Mouse (Mus musculus) monocyte, adult 5-6 weeks (primary cell): ENCODE measurements around the gene Fam78a. TPM values are rescaled to one million over a fixed set of nuclear protein-coding genes. Genes with fewer than 3 reads are reported as not detected.

Experiments used
- ATAC-seq: fragments of 153-309, 156-312 bp; replicated peaks from 2 replicates; pipeline ENCODE4 v1.8.0; 2017; ENCODE audit warnings: mild to moderate bottlenecking; ENCODE audit not compliant: low TSS enrichment, insufficient number of reproducible peaks, severe bottlenecking, poor library complexity, low FRiP score
- total RNA-seq: library from RNA; stranded (forward); fragments of 200-1000, 200-491, 200-594 nt; gene quantifications from 3 replicates; pipeline ENCODE4 v1.2.3, GENCODE M21; 2017

The Fam78a gene
- 9.3 to 23.1 TPM (median 14.2 TPM) in 3 replicates for total RNA-seq

DNA sequence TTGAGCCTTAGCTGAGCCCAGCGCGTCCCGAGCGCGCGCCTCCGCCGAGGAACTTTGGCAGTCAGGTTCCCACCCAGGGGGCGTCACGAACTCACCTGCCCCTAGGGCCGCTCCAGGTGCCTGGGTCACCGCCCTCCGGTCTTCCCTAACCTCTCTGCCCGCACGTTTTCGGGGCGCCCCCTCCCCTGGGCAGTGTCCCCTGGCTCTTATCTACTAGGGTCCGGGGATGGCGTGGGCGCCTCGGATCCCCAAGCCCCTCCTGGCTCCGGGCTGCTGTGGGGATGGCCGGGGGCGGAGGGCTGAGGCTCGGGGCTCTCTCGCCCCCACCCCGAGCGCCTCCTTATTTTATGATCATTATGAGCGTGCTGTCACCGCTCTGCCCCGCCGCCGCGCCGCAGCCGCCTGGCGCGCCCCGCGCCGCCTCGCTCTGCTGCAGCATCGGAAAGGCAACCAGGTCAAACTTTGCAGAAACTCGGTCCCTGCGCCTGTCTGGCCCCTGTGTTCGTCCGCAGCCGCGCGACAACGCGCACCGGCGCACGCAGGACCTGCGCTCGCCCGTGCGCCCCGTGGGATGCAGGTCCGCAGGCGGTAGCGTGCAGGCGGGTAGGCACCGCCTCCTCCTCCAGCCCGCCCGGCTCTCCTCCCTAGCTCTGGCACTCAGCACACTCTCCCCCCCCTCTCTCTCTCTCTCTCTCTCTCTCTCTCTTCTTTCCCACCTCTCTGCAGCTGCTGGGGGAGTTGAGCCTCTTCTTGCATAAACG lies at the start of gene Fam78a:
Fam78a (minus strand) TSS at position 747 of the 761 bp plus-strand sequence.
- no peak for ATAC-seq

DNA sequence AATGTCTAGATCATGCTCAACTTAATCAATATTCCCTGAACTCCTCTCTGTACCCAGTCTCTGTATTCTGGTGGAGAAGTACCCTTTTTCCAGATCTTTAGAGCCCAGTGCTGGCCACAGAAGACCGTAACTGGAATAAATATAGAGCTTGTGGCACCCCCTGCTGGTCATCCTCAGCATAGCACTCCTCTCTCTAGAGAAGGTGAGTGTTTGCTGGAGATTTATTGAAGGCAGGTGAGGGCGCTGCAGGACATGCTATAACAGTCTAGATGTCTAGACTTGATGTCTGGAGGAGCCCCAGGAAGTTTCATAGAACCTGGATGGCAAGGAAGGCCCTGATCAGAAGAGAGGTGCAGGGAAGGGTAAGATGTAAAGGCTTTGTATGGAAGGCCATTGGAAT lies 49.4 kb upstream of the Fam78a start:
- ATAC-seq = peak; percentile 36; the same call in 1 of the 2 replicates

DNA sequence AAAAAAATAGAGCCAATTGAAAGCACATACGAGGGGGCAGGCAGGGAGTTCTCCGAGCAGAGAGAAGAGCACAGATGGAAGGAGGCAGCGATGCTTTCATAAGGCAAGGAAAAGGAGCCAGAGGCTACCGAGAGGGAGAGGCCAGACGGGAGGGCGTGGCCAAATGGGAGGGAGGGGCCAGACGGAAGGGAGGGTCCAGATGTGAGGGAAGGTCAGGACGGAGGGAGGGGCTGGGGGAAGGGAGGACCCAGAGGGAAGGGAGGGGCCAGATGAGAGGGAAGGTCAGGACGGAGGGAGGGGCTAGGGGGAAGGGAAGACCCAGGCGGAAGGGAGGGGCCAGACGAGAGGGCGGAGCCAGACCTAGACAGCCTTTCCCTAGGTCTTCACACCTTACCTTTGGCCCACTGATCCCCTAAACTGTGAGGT lies 47.9 kb upstream of the Fam78a start:
- peak; percentile 49 for ATAC-seq

DNA sequence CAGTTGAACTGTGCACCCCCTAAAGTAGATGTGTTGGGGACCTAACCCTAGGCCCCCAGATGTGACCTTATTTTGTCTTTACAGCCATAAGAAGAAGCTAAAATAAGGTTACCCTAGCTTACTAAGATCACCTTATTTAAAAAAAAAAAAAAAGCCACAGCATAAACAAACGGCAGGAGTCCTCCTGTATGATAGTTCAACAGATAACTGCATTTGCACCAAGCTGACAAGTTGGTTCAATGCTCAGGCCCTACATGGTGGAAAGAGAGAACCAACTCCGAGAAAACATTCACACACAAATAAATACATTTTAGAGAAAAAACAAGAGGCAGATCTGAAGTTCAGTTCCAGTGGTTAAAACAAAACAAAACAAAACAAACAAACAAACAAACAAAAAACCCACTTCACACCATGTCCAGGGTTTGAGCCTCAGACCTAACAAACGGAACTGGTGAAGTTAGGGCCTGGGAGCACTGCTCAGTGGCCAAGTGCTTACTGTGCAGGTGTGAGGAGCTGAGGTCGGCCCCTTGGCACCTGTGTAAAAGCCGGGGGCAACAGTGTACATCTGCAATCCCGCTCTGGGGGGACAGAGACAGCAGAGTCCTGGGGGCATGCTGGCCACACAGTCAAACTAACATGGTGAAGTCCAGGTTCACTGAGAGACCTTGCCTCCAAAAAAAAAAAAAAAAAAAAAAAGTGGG lies 47.4 kb upstream of the Fam78a start:
- no peak for ATAC-seq

DNA sequence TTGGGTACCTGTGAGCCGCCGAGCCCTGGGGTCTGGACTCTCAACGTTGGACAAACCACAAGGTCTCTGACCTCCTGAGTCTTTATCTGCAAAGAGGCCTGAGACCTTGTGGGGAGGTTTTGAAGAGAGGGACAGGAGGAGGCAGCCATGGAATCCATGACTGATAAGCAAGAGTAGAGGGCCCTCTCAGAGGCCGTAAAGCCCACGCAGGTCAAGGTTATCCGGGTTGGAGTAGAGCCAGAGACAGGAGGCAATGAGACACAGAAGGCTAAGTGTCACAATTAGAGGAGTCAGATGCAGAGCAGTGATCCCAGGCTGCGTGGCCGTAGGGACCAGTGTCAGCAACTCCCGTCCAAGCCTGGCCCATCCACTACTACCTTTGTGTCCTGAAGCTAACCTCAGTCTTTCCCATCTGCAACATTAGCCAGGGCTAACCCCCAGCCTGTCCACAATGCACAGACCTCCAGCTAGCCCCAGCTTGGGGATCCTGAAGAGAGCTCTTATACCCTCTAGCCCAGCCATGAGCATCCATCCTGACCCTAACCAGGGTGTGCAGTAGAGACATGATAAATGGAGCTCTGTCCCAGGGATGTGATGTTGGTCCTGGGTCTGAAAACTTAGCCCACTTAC lies 46.7 kb upstream of the Fam78a start:
- no peak for ATAC-seq

DNA sequence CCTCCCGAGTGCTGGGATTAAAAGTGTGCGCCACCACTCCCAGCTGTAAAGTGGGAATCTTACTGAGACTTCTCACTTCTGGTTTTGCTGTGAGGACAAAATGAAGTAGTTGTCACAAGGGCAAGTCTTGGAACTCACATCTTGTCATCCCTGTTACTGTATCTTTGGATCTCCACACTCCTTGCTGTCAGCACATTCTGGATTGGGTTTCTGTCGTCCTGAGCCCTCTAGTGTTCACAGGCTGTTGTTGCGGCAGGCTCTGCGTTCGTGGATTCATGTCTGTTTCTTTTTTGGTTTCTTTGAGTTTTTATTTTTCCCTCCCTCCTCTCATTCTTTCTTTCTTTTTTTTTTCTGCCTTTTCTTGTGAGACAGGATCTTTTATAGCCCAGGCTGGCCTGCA lies 45.8 kb upstream of the Fam78a start:
- no peak; the same call in 1 of the 2 replicates for ATAC-seq

DNA sequence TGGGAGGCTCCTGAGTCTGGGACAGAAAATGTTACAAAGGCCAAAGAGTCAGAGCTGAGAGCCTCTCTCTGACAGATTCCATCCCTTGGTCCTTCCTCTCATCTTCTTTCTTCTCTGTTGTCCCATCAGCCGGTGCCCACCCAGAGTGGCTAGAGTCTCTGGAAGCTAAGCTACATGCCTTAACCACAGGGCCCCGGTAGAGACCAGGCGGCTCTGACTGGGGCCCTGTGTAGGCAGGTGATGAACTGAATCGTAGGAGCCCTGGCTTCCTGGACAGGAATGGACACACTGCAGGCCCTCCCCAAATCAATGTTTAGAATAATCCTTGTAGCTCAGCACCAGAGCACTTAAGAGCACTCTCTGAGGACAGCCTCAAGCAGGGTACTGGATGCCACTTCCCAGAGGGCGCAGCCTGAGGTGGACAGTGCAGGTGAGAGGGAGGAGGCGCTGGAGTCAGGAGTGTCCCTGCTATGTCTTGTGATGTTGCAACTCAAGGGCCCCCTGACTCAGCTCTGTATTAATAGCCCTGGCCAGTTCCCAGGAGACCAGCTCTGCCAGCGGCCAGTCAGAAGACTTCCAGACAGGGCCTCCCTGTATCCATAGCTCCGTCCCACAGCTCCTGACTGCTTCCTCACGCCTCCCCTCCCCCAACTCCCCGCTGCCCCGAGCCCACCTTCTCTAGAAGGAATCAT lies 44.9 kb upstream of the Fam78a start:
- ATAC-seq = no peak

DNA sequence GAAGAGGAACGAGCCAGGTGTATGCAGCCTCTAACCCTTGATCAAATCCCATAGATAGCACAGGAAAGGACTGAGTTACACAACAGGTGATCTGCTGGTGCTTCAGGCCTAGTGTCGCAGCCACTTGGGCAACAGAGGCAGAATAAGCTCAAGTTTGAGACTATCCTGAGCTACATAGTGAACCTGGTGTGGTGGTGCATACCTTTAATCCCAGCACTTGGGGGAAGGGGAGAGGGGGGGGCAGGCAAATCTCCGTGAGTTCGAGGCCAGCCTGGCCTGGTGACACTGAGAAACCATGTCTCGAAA lies 43.8 kb upstream of the Fam78a start:
- ATAC-seq = no peak

DNA sequence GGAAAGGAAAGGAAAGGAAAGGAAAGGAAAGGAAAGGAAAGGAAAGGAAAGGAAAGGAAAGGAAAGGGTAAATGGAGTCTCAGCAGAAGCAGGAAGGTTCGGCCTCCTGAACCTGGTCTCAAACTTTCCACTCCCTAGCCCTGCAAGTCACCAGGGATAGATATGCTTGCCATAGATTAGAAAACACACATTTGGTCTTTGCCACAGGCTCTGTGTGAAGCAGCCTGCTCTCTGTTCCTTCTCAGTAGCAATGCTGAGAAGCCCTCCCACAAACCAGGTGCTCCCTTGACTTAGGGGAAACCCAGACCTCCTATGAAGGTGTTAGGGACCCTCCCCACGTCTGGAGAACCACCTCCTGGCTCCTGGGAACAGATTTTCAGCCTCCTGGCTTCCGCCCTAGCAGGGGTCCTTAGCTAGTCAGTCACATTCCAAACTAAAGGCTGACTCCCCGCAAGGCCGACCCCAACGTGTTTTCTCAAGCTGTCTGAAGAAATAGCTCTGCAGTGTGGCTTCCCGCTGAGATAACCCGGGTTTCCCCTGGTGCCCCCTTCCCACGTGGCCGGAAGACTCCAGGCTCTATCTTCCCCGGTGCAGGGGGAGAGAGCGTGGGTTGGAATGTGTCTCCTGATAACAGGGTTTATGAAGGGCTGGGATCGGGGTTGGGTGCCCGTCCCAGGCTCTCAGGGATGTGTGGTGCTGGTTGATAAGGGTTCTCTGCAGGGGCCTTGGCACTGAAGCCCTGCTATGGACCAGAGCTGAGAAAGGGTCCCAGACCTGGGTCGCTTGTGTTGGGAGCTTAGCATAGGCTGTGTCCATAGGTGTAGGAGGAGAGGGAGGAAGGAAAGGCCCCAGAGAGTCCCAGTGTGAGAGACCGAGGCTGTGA lies 43.2 kb upstream of the Fam78a start:
- no peak for ATAC-seq

DNA sequence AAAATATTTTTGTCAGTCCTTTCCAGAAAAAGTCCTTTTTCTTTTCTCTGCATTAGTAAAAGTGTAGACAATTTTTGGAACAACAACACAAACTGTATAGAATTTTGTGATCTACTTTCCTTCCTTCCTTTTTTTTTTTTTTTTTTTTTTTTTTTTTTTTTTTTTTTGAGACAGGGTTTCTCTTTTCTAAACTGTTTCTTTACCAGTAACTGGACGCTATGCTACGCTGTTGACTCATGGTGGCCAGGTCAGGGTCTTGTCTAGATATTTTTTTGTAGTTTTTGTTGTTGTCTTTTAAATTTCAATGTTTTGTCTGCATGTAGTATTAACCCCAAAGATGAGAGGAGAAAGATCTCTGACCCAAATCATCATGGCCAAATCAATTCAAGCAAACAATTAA lies 37.1 kb upstream of the Fam78a start:
- ATAC-seq = no peak

DNA sequence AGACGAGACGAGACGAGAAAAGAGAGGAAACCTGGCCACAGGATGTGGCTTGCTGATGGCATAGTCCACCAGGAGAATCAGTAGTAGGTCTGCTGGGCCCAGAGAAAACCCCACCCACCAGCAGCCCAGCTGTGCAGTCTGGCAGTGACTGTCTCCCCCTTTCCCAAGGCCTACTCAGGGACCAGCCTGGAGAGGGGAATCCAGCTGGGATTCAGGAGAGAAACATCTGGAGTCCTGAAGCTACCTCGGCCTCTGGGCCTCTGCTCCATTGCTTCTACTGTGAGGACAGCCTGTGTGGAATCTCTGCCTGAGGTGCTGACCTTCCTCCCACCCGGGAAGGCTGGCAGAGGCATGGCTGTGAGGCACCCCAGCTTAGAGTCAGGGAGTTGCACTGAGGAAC lies 36.5 kb upstream of the Fam78a start:
- no peak for ATAC-seq

DNA sequence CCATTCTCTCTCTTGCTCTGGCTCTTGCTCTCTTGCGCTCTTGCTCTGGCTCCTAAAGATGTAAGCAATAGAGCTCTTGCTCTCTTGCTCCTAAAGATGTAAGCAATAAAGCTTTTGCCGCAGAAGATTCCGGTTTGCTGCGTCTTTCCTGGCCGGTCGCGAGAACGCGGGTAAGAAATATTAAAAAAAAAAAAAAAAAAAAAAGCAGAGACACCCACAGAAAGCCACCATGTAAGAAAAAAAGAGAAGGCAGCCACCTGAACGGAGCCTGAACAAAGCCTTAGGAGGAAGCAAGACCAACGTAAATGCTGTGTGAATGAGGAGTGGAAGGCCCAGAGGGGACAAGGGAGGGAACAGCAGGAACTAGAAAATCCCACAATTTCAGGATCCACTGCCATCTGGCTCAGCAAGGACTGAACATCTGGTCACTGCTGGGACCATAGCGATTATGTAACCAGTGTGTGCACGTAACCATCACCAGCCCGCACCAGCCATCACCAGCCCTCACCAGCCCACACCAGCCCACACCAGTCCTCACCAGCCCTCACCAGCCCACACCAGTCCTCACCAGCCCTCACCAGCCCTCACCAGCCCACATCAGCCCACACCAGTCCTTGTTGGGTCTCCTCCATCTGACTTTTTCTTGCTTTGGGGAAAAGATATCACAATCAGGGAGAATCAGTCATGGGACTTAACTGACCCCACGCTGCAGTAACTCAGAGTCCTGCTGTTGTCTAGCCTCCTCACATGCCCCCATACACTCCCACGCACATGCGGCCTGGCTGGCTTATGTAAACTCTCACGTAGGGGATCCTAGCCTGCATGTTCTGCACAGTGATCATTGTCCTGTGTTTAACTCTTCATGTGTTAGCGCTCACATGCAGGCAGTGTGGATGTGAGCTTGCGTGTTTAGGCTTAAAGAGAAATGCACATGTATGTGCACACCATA lies 35.4 kb upstream of the Fam78a start:
- ATAC-seq = no peak; the same call in 1 of the 2 replicates

DNA sequence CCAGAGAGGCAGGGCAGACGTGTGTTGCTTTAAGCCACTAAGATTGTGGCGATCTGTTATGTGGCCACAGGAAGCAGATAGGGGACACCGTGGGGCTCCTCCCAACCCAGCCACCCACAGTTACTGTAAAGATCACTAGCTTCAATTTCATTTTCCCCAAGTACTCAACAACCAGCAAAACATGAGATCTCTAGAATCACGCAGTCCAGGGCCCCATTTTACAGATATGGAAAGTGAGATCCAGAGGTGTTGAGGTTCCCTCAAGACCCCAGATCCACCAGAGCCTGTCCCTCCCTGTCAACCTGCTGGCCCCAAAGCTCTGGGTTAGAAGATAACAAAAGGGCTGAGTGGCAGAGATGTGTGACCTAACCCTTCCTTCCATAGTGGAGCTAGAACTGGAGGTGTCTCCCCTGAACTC lies 31.2 kb upstream of the Fam78a start:
- ATAC-seq = 0 out of 2 replicates have a peak, but pooled peaks have one; percentile 40

DNA sequence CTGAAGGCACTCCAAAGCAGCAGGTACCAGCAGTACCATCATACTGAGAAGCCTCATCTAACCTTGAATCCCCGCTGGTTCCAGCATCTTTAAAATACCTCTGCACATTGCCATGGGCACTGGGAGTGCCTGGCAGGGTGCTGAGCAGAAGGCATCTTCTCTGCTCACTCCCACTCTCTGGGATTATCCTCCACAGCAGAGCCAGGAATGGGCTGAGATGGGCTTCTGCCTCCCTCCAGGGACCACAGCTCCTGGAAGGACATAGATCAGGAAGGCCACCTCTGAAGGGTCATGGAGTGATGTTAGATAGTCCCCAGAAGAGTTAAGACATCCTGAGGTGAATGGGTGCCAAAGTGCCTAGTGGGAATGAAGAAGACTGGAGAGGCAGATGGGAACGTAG lies 27.9 kb upstream of the Fam78a start:
- ATAC-seq = no peak

DNA sequence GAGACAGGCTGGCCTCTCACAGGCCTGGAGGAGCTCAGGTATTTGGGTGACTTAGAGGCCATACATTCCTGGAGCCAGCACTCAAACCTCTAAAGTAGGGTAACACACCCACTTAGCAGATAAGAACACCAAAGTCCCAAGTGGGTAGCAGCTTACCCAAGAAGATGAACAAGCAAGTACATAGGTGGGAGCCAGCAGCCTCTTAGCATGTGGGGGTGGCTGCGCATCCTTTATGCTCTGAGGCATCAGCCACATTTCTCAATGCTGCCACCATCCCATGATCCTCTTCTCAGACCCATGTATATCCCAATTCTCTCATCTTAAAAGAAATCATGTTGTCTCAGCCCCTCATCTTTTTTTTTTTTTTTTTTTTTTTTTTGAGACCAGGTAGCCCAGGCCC lies 26.6 kb upstream of the Fam78a start:
- ATAC-seq = no peak

DNA sequence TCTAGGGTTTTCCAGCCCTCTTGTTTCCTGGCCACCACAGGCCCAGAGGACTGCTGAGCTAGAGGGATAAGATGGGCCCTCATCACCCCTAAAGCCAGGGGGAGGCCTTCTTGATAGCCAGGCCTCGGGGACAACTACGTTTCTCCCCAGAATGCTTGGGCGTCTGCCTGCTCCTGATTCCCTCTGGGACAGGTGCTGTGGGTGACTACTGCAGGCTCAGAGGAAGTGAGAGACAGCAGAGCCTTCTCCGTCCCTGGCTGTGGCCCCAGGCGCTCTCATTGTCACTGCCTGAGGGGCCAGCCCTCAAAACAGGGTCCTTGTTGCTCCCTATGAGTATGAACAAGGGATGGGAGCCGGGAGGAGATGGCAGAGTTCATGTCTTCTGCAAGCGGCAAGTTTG lies 21.3 kb upstream of the Fam78a start:
- no peak for ATAC-seq

DNA sequence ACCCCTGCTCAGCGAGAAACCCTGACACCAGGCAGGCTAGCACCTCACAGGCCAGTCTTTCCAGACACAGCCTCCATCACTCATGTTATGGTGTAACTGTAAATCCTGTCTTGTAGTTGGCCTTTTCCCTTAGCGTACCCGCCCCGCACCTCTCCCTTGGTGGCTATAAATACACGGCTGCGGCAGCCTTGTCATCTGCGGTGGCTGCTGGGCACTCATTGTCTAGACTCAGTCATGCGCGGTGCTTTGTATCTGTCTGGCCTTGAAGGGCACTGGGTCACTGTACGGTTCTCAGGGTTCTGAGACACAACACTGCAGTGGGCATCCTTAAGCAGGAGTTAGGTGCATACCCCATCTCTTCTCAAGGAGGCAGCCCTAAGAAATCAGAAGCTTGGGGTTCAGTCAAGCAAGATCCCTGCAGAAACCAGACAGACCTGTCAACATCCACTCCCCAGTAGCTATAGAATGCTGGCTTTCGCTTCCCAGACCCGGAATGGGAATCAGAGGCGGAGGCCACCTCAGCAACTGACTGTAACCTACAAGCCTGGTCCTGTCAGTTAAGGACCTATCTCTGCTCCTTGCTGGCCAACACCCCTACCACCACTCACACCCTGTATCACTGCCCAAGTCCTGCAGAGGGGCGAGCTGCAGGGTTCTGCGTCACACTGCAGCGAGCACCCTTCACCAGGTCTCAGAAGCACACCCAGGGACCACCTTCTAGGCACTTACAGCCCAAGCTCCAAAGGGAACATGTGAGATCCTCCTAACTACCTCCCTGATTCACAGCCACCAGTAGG lies 20.7 kb upstream of the Fam78a start:
- no peak for ATAC-seq
